Mouse (Mus musculus) midbrain, embryonic 11.5 days (tissue): ENCODE measurements at regions not wholly inside any gene's neighbourhood (a gene's known extent, or its start where the extent isn't known, plus 50 kb on each side); places are given as distances from the start of the nearest gene placed in this dataset.

Experiments used
- ATAC-seq: fragments of 200-750 bp; cut with Nextera tagmentation; 2 replicates; pipeline ENCODE4 v1.8.0; 2017; ENCODE audit warnings: moderate TSS enrichment, moderate library complexity; ENCODE audit not compliant: low FRiP score
- DNase-seq: peaks from one replicate; pipeline ENCODE4 v3.0.0; 2015; ENCODE audit warnings: low spot score; ENCODE audit errors: missing footprints
- H3K27ac ChIP-seq: fragments of 300-500 bp; sonication (generic); 2 replicates; pipeline ENCODE4 v1.5.1; 2014; ENCODE audit warnings: low read depth, low read length
- H3K27me3 ChIP-seq: fragments of 300-500 bp; sonication (generic); 2 replicates; pipeline ENCODE4 v1.6.1; 2014; ENCODE audit warnings: mild to moderate bottlenecking, low read length, moderate library complexity, mixed read lengths; ENCODE audit not compliant: control insufficient read depth, insufficient read depth
- H3K36me3 ChIP-seq: fragments of 300-500 bp; sonication (generic); 2 replicates; pipeline ENCODE4 v1.6.1; 2014; ENCODE audit warnings: mild to moderate bottlenecking, low read length, moderate library complexity, mixed read lengths; ENCODE audit not compliant: control insufficient read depth, insufficient read depth
- H3K4me1 ChIP-seq: fragments of 300-500 bp; sonication (generic); 2 replicates; pipeline ENCODE4 v1.6.1; 2014; ENCODE audit warnings: low read length; ENCODE audit not compliant: control insufficient read depth, insufficient read depth
- H3K4me2 ChIP-seq: fragments of 300-500 bp; sonication (generic); 2 replicates; pipeline ENCODE4 v1.6.1; 2014; ENCODE audit warnings: mild to moderate bottlenecking, moderate library complexity
- H3K4me3 ChIP-seq: fragments of 300-500 bp; sonication (generic); 2 replicates; pipeline ENCODE4 v1.5.1; 2014; ENCODE audit warnings: low read depth, low read length
- H3K9ac ChIP-seq: fragments of 300-500 bp; sonication (generic); 2 replicates; pipeline ENCODE4 v1.6.1; 2014; ENCODE audit warnings: low read length
- H3K9me3 ChIP-seq: fragments of 300-500 bp; sonication (generic); 2 replicates; pipeline ENCODE4 v1.6.1; 2016; ENCODE audit warnings: low read length; ENCODE audit not compliant: control insufficient read depth
- WGBS: fragments of 180-500 bp; shearing (Covaris S2); extraction: QIAGEN DNeasy Blood & Tissue Kit; methylation state at CpG from one replicate; pipeline ENCODE4 v1.1.7; 2014; 5-methylcytosine and 5-hydroxymethylcytosine counted together

DNA sequence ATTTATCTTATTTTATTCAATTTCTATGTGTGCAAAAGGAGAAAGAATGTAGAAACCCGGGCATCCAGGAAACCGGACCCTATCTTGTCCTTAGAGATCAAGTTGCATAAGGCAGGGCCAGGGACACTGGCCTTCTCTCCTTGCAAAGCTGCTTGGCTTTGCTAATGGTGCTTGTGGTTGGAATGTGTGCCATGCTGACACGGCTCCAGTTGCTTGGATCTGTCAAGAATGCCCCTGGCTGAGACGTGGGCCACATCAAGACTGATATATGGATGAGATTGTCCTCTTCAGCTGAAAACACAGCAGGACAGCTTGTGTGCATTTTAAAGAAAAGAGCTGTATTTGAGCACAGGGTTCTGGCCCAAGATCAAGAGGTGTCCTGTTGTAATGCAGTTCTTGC, 1047.0 kb downstream of the Adgrl2 start:
- H3K27me3 ChIP-seq: no peaks in the 10 kb centered on the region
- no peak overlapping the region for H3K9ac ChIP-seq
- H3K9me3 ChIP-seq: no peaks in the 10 kb centered on the region
- no peaks in the 10 kb centered on the region for H3K36me3 ChIP-seq
- H3K4me3 ChIP-seq: no peak overlapping the region
- DNase-seq: no peak
- H3K4me1 ChIP-seq: no peaks in the 10 kb centered on the region
- no peak overlapping the region for H3K27ac ChIP-seq
- no peak overlapping the region for H3K4me2 ChIP-seq
- WGBS: 76% methylated on average over 4 of the region's 4 CpGs
- no peak for ATAC-seq

- Histone ChIP-seq H3K4me1 (no peaks in the 10 kb centered on the region), H3K9me3 (no peaks in the 10 kb centered on the region), H3K4me3 (no peak overlapping the region), H3K4me2 (no peak overlapping the region), H3K36me3 (no peaks in the 10 kb centered on the region), H3K27ac (no peak overlapping the region), H3K27me3 (no peaks in the 10 kb centered on the region), H3K9ac (no peak overlapping the region)
- DNase-seq (no peak), ATAC-seq (no peak)
- 82% methylated on average over 6 of the region's 6 CpGs for WGBS
Measured at GRCm38 (mm10) chr3:147930811-147931251, 1059.5 kb downstream of the Adgrl2 start.

GRCm38 (mm10) chr3:147920181-147920580, 1068.0 kb downstream of the Ttll7 start:
- no peak for ATAC-seq
- WGBS: 93% methylated on average over 2 of the region's 2 CpGs
- Histone ChIP-seq H3K27ac (no peak overlapping the region), H3K36me3 (no peaks in the 10 kb centered on the region), H3K9ac (no peak overlapping the region), H3K4me3 (no peak overlapping the region), H3K9me3 (no peaks in the 10 kb centered on the region), H3K27me3 (no peaks in the 10 kb centered on the region), H3K4me1 (no peaks in the 10 kb centered on the region), H3K4me2 (no peak overlapping the region)
- no peak for DNase-seq

DNA sequence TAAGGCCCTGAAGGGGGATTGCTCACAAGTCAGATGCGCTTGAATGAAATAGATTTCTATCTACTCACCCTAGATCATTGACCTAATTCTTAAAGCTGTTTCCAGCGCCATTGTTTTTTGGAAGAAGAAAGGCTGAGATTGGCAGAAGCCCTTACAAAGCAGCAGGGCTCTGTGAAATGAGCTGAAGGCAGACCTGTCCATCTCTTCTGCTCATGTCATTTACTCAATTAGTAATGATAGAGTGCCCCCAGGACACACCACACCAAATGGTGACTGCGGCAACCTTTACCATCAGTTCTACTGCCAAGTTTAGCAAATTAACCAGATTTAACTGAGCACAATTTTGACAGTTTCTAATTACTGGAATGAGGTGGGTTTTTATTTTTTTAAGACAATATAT, 1067.5 kb downstream of the Ttll7 start:
- Histone ChIP-seq H3K27me3 (no peaks in the 10 kb centered on the region), H3K9ac (no peak overlapping the region), H3K4me3 (no peak overlapping the region), H3K4me1 (no peaks in the 10 kb centered on the region), H3K27ac (no peak overlapping the region), H3K4me2 (no peak overlapping the region), H3K36me3 (no peaks in the 10 kb centered on the region), H3K9me3 (no peaks in the 10 kb centered on the region)
- no peak for ATAC-seq
- DNase-seq: peak; percentile 57
- WGBS: 93% methylated on average over 3 of the region's 3 CpGs

GRCm38 (mm10) chr3:147919146-147919545, 1067.0 kb downstream of the Ttll7 start:
- H3K36me3 ChIP-seq: no peaks in the 10 kb centered on the region
- no peaks in the 10 kb centered on the region for H3K4me1 ChIP-seq
- no peak overlapping the region for H3K4me3 ChIP-seq
- no peak overlapping the region for H3K4me2 ChIP-seq
- H3K27ac ChIP-seq: no peak overlapping the region
- no peak overlapping the region for H3K9ac ChIP-seq
- H3K27me3 ChIP-seq: no peaks in the 10 kb centered on the region
- no peaks in the 10 kb centered on the region for H3K9me3 ChIP-seq
- ATAC-seq (no peak), DNase-seq (no peak)
- 95% methylated on average over 4 of the region's 4 CpGs for WGBS

DNA sequence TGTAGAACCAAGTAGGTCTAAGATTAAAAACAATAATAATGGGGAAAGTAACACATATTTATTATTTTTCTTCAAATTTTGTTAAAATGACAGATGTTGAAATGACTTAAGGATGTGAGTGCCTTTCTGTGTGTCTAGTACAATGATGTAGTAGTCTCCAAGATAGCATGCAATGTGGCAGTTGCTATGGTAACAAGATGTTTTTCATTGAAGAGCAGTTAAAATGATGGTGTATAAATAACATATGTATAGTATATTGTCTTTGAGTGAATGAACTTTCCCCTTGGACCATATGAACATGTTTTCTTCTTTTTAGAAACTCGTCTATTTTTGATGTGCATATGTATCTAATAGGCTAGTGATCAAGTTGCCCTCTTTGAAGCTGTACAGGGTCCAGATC, 1044.6 kb downstream of the Ttll7 start:
- no peaks in the 10 kb centered on the region for H3K27me3 ChIP-seq
- DNase-seq (peak; percentile 72), ATAC-seq (no peak)
- 70% methylated on average over 1 of the region's 1 CpGs for WGBS
- H3K36me3 ChIP-seq: no peaks in the 10 kb centered on the region
- H3K9ac ChIP-seq: no peak overlapping the region
- H3K4me1 ChIP-seq: no peaks in the 10 kb centered on the region
- H3K4me3 ChIP-seq: no peak overlapping the region
- H3K27ac ChIP-seq: no peak overlapping the region
- H3K9me3 ChIP-seq: no peaks in the 10 kb centered on the region
- no peak overlapping the region for H3K4me2 ChIP-seq

- DNase-seq (peak; percentile 39), ATAC-seq (no peak)
- H3K9me3 ChIP-seq: no peaks in the 10 kb centered on the region
- no peaks in the 10 kb centered on the region for H3K36me3 ChIP-seq
- H3K4me1 ChIP-seq: no peaks in the 10 kb centered on the region
- H3K9ac ChIP-seq: no peak overlapping the region
- no peak overlapping the region for H3K4me3 ChIP-seq
- H3K27me3 ChIP-seq: no peaks in the 10 kb centered on the region
- H3K4me2 ChIP-seq: no peak overlapping the region
- WGBS: 86% methylated on average over 5 of the region's 5 CpGs
- H3K27ac ChIP-seq: no peak overlapping the region
Measured at GRCm38 (mm10) chr3:147891682-147892081, 1039.5 kb downstream of the Ttll7 start.

- DNase-seq: no peak
- Histone ChIP-seq H3K27me3 (no peaks in the 10 kb centered on the region), H3K9ac (no peak overlapping the region), H3K4me1 (peaks cover 11% of the 10 kb centered on the region; the same call in 1 of the 2 replicates), H3K4me2 (no peak overlapping the region), H3K4me3 (no peak overlapping the region), H3K36me3 (no peaks in the 10 kb centered on the region), H3K9me3 (no peaks in the 10 kb centered on the region), H3K27ac (no peak overlapping the region)
- no peak for ATAC-seq
- WGBS: 70% methylated on average over 10 of the region's 10 CpGs
Measured at GRCm38 (mm10) chr3:147886261-147886893, 1034.2 kb downstream of the Ttll7 start.

DNA sequence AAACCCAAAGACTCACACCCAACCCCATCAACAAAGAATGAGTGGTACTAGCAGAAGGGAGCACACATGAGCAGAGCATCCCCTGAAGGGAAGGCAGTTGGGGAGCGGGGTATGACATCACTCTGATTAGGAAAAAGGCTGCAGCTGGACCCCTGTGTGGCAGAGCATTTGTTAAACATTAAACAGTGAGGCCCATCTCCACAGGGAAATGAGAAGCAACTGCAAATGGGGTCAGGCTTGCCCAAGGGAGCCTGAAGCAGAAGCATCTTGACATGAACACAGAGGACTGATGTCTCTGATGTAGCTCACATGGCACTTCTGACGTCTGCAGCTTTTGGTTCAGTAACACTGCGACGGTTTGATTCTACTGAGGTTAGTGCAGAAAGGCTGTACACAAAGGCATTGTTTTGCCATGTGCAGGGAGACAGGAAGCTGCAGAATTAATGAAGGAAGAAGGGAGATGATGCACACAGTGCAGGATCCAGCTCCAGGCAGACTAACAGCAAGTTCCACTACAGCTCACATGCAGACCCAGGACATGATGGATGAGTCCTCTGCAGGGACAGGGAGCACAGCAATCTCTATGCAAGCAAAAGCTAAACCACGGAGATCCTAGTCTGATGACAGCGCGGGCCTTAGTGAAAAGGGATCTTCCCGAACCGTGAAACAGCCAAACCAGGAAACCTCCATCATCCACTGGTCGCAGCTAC, 1030.9 kb downstream of the Ttll7 start:
- peak; percentile 73 for ATAC-seq
- Histone ChIP-seq H3K4me2 (no peak overlapping the region), H3K36me3 (no peaks in the 10 kb centered on the region), H3K4me3 (no peak overlapping the region), H3K9me3 (no peaks in the 10 kb centered on the region), H3K9ac (no peak overlapping the region), H3K27me3 (no peaks in the 10 kb centered on the region), H3K27ac (no peak overlapping the region; the same call in 1 of the 2 replicates), H3K4me1 (peaks cover 11% of the 10 kb centered on the region; the same call in 1 of the 2 replicates)
- 69% methylated on average over 10 of the region's 10 CpGs for WGBS
- DNase-seq: peak; percentile 82
